Mouse (Mus musculus) heart, embryonic 11.5 days (tissue): Measurements from ENCODE around the gene Pnck. TPM values are rescaled to one million over a fixed set of nuclear protein-coding genes. Genes with fewer than 3 reads are reported as not detected.

Experiments used
- ATAC-seq: fragments of 200-750 bp; cut with Nextera tagmentation; replicated peaks from 2 replicates; pipeline ENCODE4 v1.8.0; 2017; ENCODE audit warnings: moderate library complexity; ENCODE audit not compliant: insufficient number of reproducible peaks, low FRiP score, low TSS enrichment
- H3K27ac ChIP-seq: fragments of 300-500 bp; sonication (generic); 2 replicates; pipeline ENCODE4 v1.5.1; 2014; ENCODE audit warnings: mild to moderate bottlenecking, low read depth, low read length
- H3K27me3 ChIP-seq: fragments of 300-500 bp; sonication (generic); 2 replicates; pipeline ENCODE4 v1.6.1; 2014; ENCODE audit warnings: mild to moderate bottlenecking, low read length, mixed read lengths; ENCODE audit not compliant: control insufficient read depth, insufficient read depth
- H3K36me3 ChIP-seq: fragments of 300-500 bp; sonication (generic); 2 replicates; pipeline ENCODE4 v1.6.1; 2014; ENCODE audit warnings: mild to moderate bottlenecking, low read length, moderate library complexity, mixed read lengths; ENCODE audit not compliant: control insufficient read depth, insufficient read depth
- H3K4me1 ChIP-seq: fragments of 300-500 bp; sonication (generic); 2 replicates; pipeline ENCODE4 v1.6.1; 2014; ENCODE audit warnings: low read length; ENCODE audit not compliant: control insufficient read depth, insufficient read depth
- H3K4me2 ChIP-seq: fragments of 300-500 bp; sonication (generic); 2 replicates; pipeline ENCODE4 v1.6.1; 2014; ENCODE audit warnings: mild to moderate bottlenecking, moderate library complexity
- H3K4me3 ChIP-seq: fragments of 300-500 bp; sonication (generic); 2 replicates; pipeline ENCODE4 v1.5.1; 2014; ENCODE audit warnings: low read depth, low read length
- H3K9ac ChIP-seq: fragments of 300-500 bp; sonication (generic); 2 replicates; pipeline ENCODE4 v1.6.1; 2014; ENCODE audit warnings: mild to moderate bottlenecking, low read depth, low read length, moderate library complexity
- H3K9me3 ChIP-seq: fragments of 300-500 bp; sonication (generic); replicated peaks from 2 replicates; pipeline ENCODE4 v1.6.1; 2016; ENCODE audit warnings: low read length; ENCODE audit not compliant: control insufficient read depth
- WGBS: fragments of 180-500 bp; shearing (Covaris S2); extraction: QIAGEN DNeasy Blood & Tissue Kit; methylation state at CpG from one replicate; pipeline ENCODE4 v1.1.7; 2014; ENCODE audit not compliant: insufficient replicate concordance; 5-methylcytosine and 5-hydroxymethylcytosine counted together
- polyA plus RNA-seq: library from polyadenylated mRNA; unstranded; fragments of >200 nt; fragmentation: Nextera tagmentation; extraction: Ambion mirVana; gene quantifications from 2 replicates; pipeline ENCODE4 v1.2.1, GENCODE M21; 2014

The Pnck gene
- polyA plus RNA-seq, result 11.1 and 12.2 TPM in 2 replicates

GRCm38 (mm10) chrX:73659575-73660283, at the start of gene Pnck:
Gene Pnck (minus strand): TSS chrX:73660117.
- ATAC-seq, result peak; percentile 60
- WGBS, result 21% methylated on average over 26 of the region's 57 CpGs

GRCm38 (mm10) chrX:73700472-73700871, 40.6 kb upstream of the Pnck start:
- H3K4me3 ChIP-seq, result no peak overlapping the region
- H3K27ac ChIP-seq, result no peak overlapping the region
- H3K9ac ChIP-seq, result no peak overlapping the region
- no peaks in the 10 kb centered on the region for H3K9me3 ChIP-seq
- no peak for ATAC-seq
- peaks cover 2% of the 10 kb centered on the region; the same call in 1 of the 2 replicates for H3K36me3 ChIP-seq
- H3K27me3 ChIP-seq, result no peaks in the 10 kb centered on the region
- no peak overlapping the region for H3K4me2 ChIP-seq
- WGBS, result 88% methylated on average over 1 of the region's 1 CpGs
- H3K4me1 ChIP-seq, result no peaks in the 10 kb centered on the region

More at GRCm38 (mm10) chrX:73659575-73660283, at the start of gene Pnck:
- H3K9me3 ChIP-seq, result no peaks in the 10 kb centered on the region
- H3K9ac ChIP-seq, result peak within 1 kb of the TSS; percentile 64
- H3K4me3 ChIP-seq, result peak within 1 kb of the TSS; percentile 47
- peaks cover 7% of the 10 kb centered on the region for H3K27me3 ChIP-seq
- H3K4me1 ChIP-seq, result no peaks in the 10 kb centered on the region
- H3K36me3 ChIP-seq, result no peaks in the 10 kb centered on the region
- H3K4me2 ChIP-seq, result peak within 1 kb of the TSS; percentile 77
- H3K27ac ChIP-seq, result no peak within 1 kb of the TSS

GRCm38 (mm10) chrX:73690917-73691629, 31.2 kb upstream of the Pnck start:
- 73% methylated on average over 5 of the region's 5 CpGs for WGBS
- Histone ChIP-seq H3K36me3 (no peaks in the 10 kb centered on the region), H3K4me1 (no peaks in the 10 kb centered on the region)

GRCm38 (mm10) chrX:73685629-73686028, 25.7 kb upstream of the Pnck start:
- H3K27ac ChIP-seq, result peak overlapping the region; percentile 76
- no peaks in the 10 kb centered on the region for H3K9me3 ChIP-seq
- no peak overlapping the region for H3K9ac ChIP-seq
- H3K4me3 ChIP-seq, result no peak overlapping the region
- 55% methylated on average over 3 of the region's 3 CpGs for WGBS
- H3K27me3 ChIP-seq, result no peaks in the 10 kb centered on the region; the same call in 1 of the 2 replicates
- H3K4me1 ChIP-seq, result no peaks in the 10 kb centered on the region; the same call in 1 of the 2 replicates
- no peak for ATAC-seq
- no peaks in the 10 kb centered on the region for H3K36me3 ChIP-seq
- no peak overlapping the region for H3K4me2 ChIP-seq

More at GRCm38 (mm10) chrX:73690917-73691629, 31.2 kb upstream of the Pnck start:
- Histone ChIP-seq H3K27ac (no peak overlapping the region), H3K9me3 (no peaks in the 10 kb centered on the region), H3K4me3 (no peak overlapping the region), H3K9ac (no peak overlapping the region), H3K4me2 (no peak overlapping the region), H3K27me3 (no peaks in the 10 kb centered on the region; the same call in 1 of the 2 replicates)
- no peak for ATAC-seq

- Histone ChIP-seq H3K9me3 (no peaks in the 10 kb centered on the region), H3K4me3 (no peak overlapping the region), H3K27me3 (no peaks in the 10 kb centered on the region; the same call in 1 of the 2 replicates), H3K9ac (no peak overlapping the region), H3K36me3 (peaks cover 4% of the 10 kb centered on the region; the same call in 1 of the 2 replicates), H3K4me1 (no peaks in the 10 kb centered on the region; the same call in 1 of the 2 replicates), H3K27ac (peak overlapping the region; percentile 76), H3K4me2 (no peak overlapping the region)
- no peak for ATAC-seq
These were observed 25.1 kb upstream of the Pnck start for GRCm38 (mm10) chrX:73684978-73685377.

- Histone ChIP-seq H3K9me3 (no peaks in the 10 kb centered on the region), H3K27me3 (no peaks in the 10 kb centered on the region; the same call in 1 of the 2 replicates), H3K4me1 (no peaks in the 10 kb centered on the region; the same call in 1 of the 2 replicates), H3K4me3 (no peak overlapping the region), H3K9ac (no peak overlapping the region), H3K4me2 (no peak overlapping the region), H3K27ac (no peak overlapping the region), H3K36me3 (peaks cover 4% of the 10 kb centered on the region; the same call in 1 of the 2 replicates)
- whole genome bisulfite sequencing, result 80% methylated on average over 2 of the region's 2 CpGs
- ATAC-seq, result no peak
These were observed 24.2 kb upstream of the Pnck start for GRCm38 (mm10) chrX:73684156-73684555.

- H3K36me3 ChIP-seq, result peaks cover 4% of the 10 kb centered on the region; the same call in 1 of the 2 replicates
- 86% methylated on average over 4 of the region's 4 CpGs for WGBS
- H3K4me2 ChIP-seq, result no peak overlapping the region
- H3K9ac ChIP-seq, result no peak overlapping the region
- H3K4me1 ChIP-seq, result no peaks in the 10 kb centered on the region
- H3K27ac ChIP-seq, result no peak overlapping the region
- no peak overlapping the region for H3K4me3 ChIP-seq
- H3K27me3 ChIP-seq, result peaks cover 5% of the 10 kb centered on the region
- no peak for ATAC-seq
- H3K9me3 ChIP-seq, result no peaks in the 10 kb centered on the region
These were observed 16.8 kb upstream of the Pnck start for GRCm38 (mm10) chrX:73676668-73677067.

GRCm38 (mm10) chrX:73675231-73675630, 15.3 kb upstream of the Pnck start:
- Histone ChIP-seq H3K36me3 (peaks cover under 1% of the 10 kb centered on the region; the same call in 1 of the 2 replicates), H3K4me2 (peak overlapping the region; percentile 70; the same call in 1 of the 2 replicates), H3K27me3 (peaks cover 5% of the 10 kb centered on the region), H3K27ac (no peak overlapping the region), H3K4me1 (no peaks in the 10 kb centered on the region), H3K9me3 (no peaks in the 10 kb centered on the region), H3K9ac (no peak overlapping the region), H3K4me3 (no peak overlapping the region)
- 55% methylated on average over 2 of the region's 2 CpGs for WGBS
- no peak for ATAC-seq
